Mouse (Mus musculus) lung, postnatal 10 days (tissue): ENCODE data around the gene Crispld2.

ENCODE experiments used
- DNase-seq: peaks from one replicate; pipeline ENCODE4 v3.0.0; 2021

Crispld2 gene

GRCm38 (mm10) chr8:120001712-120002111 lies 9.5 kb downstream of the Crispld2 start:
- peak; percentile 71 for DNase-seq

- peak; percentile 50 for DNase-seq
These were observed 10.1 kb downstream of the Crispld2 start for GRCm38 (mm10) chr8:120002348-120002747.

GRCm38 (mm10) chr8:120004154-120004702 lies 12.0 kb downstream of the Crispld2 start:
- peak; percentile 89 for DNase-seq

- no peak for DNase-seq
These were observed 12.6 kb downstream of the Crispld2 start for GRCm38 (mm10) chr8:120004705-120005381.

GRCm38 (mm10) chr8:120006645-120007160 lies 14.5 kb downstream of the Crispld2 start:
- DNase-seq = peak; percentile 29

- no peak for DNase-seq
These were observed 14.9 kb downstream of the Crispld2 start for GRCm38 (mm10) chr8:120007178-120007577.

GRCm38 (mm10) chr8:120009284-120009683 lies 17.0 kb downstream of the Crispld2 start:
- no peak for DNase-seq

- DNase-seq = no peak
These were observed 20.3 kb downstream of the Crispld2 start for GRCm38 (mm10) chr8:120012491-120012890.

- no peak for DNase-seq
These were observed 20.7 kb downstream of the Crispld2 start for GRCm38 (mm10) chr8:120012927-120013326.

GRCm38 (mm10) chr8:120014267-120015023 lies 22.2 kb downstream of the Crispld2 start:
- DNase-seq = no peak

GRCm38 (mm10) chr8:120015916-120016315 lies 23.7 kb downstream of the Crispld2 start:
- DNase-seq = no peak

- no peak for DNase-seq
These were observed 24.2 kb downstream of the Crispld2 start for GRCm38 (mm10) chr8:120016424-120016823.

- DNase-seq = no peak
These were observed 25.1 kb downstream of the Crispld2 start for GRCm38 (mm10) chr8:120017349-120017748.

GRCm38 (mm10) chr8:120017786-120018185 lies 25.5 kb downstream of the Crispld2 start:
- no peak for DNase-seq

- no peak for DNase-seq
These were observed 26.1 kb downstream of the Crispld2 start for GRCm38 (mm10) chr8:120018379-120018778.

GRCm38 (mm10) chr8:120019297-120019696 lies 27.1 kb downstream of the Crispld2 start:
- no peak for DNase-seq

GRCm38 (mm10) chr8:120020298-120020697 lies 28.1 kb downstream of the Crispld2 start:
- DNase-seq = no peak

GRCm38 (mm10) chr8:120026199-120026598 lies 34.0 kb downstream of the Crispld2 start:
- no peak for DNase-seq

GRCm38 (mm10) chr8:120026991-120027390 lies 34.8 kb downstream of the Crispld2 start:
- DNase-seq = no peak

- DNase-seq = no peak
These were observed 38.2 kb downstream of the Crispld2 start for GRCm38 (mm10) chr8:120030447-120030846.

GRCm38 (mm10) chr8:120032549-120033208 lies 40.4 kb downstream of the Crispld2 start:
- DNase-seq = no peak

GRCm38 (mm10) chr8:120034471-120034870 lies 42.2 kb downstream of the Crispld2 start:
- peak; percentile 43 for DNase-seq

- no peak for DNase-seq
These were observed 43.9 kb downstream of the Crispld2 start for GRCm38 (mm10) chr8:120036111-120036510.
